Mouse (Mus musculus): ENCODE results near the gene Grm4.
"Not testable (repeated sequence)": the region's sequence is repeated elsewhere in the genome, so short reads cannot be mapped to it uniquely, and the experiment has no call there.

Gene Grm4

GRCm38 (mm10) chr17:27392918-27393317 lies 128.3 kb downstream of the Grm4 start:
- DNase-seq (ENCODE audit: low read depth, low spot score), result no peak

- DNase-seq (ENCODE audit: low read depth, low spot score), result no peak
Measured at GRCm38 (mm10) chr17:27390019-27390418, 131.2 kb downstream of the Grm4 start.

GRCm38 (mm10) chr17:27389221-27390000 lies 131.8 kb downstream of the Grm4 start:
- no peak for DNase-seq (ENCODE audit: low read depth, low spot score)

- no peak for DNase-seq (ENCODE audit: low read depth, low spot score)
Measured at GRCm38 (mm10) chr17:27386438-27386837, 134.8 kb downstream of the Grm4 start.

GRCm38 (mm10) chr17:27385513-27386261 lies 135.5 kb downstream of the Grm4 start:
- no peak for DNase-seq (ENCODE audit: low read depth, low spot score)

GRCm38 (mm10) chr17:27382916-27383315 lies 138.3 kb downstream of the Grm4 start:
- DNase-seq (ENCODE audit: low read depth, low spot score), result no peak

GRCm38 (mm10) chr17:27380911-27381459 lies 140.2 kb downstream of the Grm4 start:
- DNase-seq (ENCODE audit: low read depth, low spot score), result not testable (repeated sequence)

- DNase-seq (ENCODE audit: low read depth, low spot score), result no peak
Measured at GRCm38 (mm10) chr17:27378977-27379376, 142.2 kb downstream of the Grm4 start.

- no peak for DNase-seq (ENCODE audit: low read depth, low spot score)
Measured at GRCm38 (mm10) chr17:27377151-27377550, 144.1 kb downstream of the Grm4 start.

- DNase-seq (ENCODE audit: low read depth, low spot score), result no peak
Measured at GRCm38 (mm10) chr17:27375551-27375950, 145.7 kb downstream of the Grm4 start.
